Mouse (Mus musculus): ENCODE measurements around the gene Rangrf. TPM values are rescaled to one million over a fixed set of nuclear protein-coding genes. Genes with fewer than 3 reads are reported as not detected.
"Not testable (repeated sequence)": the region's sequence is repeated elsewhere in the genome, so short reads cannot be mapped to it uniquely, and the experiment has no call there.

The Rangrf gene
- polyA plus RNA-seq, 2 experiments: 23.0 to 29.2 TPM

GRCm38 (mm10) chr11:68963405-68963804 is 11.6 kb downstream of the Rangrf start:
- Histone ChIP-seq H3K4me2 (ENCODE audit: low read depth) (no peak overlapping the region), H3K9ac (replicated peaks) (no peak overlapping the region), H3K4me3 (ENCODE audit: insufficient read depth in 1 of 2, low read depth in 2 of 2, low read length in 2 of 2) (no peak overlapping the region), H3K4me1 (replicated peaks; ENCODE audit: control insufficient read depth in 2 of 2, insufficient read depth in 2 of 2, low read length in 1 of 2) (peaks cover 6 to 12% of the 10 kb centered on the region in 2 experiments), H3K36me3 (replicated peaks; ENCODE audit: control insufficient read depth, insufficient read depth, low read depth) (no peaks in the 10 kb centered on the region), H3K9me3 (ENCODE audit: control insufficient read depth, low read length) (no peaks in the 10 kb centered on the region), H3K27me3 (ENCODE audit: control insufficient read depth, insufficient read depth, low read length) (peaks cover 2% of the 10 kb centered on the region; the same call in 1 of the 2 replicates), H3K27ac (no peak overlapping the region)
- TF ChIP-seq CTCF (IDR thresholded peaks at IDR 0.05; ENCODE audit: low read depth): no peak
- no peak for TF ChIP-seq EP300 (IDR thresholded peaks at IDR 0.05; ENCODE audit: low read depth)
- DNase-seq (ENCODE audit: low read depth in 3 of 3, low spot score in 3 of 3) (no peak), ATAC-seq (ENCODE audit: insufficient read depth) (no peak)
- WGBS (ENCODE audit: insufficient replicate concordance): 51% methylated on average over 2 of the region's 2 CpGs

- not testable (repeated sequence) for ATAC-seq (ENCODE audit: insufficient read depth); H3K4me2 ChIP-seq (ENCODE audit: low read depth); H3K9me3 ChIP-seq (ENCODE audit: control insufficient read depth, low read length); H3K36me3 ChIP-seq (replicated peaks; ENCODE audit: control insufficient read depth, insufficient read depth, low read depth); H3K4me3 ChIP-seq (ENCODE audit: insufficient read depth in 1 of 2, low read depth in 2 of 2, low read length in 2 of 2); H3K27me3 ChIP-seq (ENCODE audit: control insufficient read depth, insufficient read depth, low read length); H3K4me1 ChIP-seq (replicated peaks; ENCODE audit: control insufficient read depth in 2 of 2, insufficient read depth in 2 of 2, low read length in 1 of 2); H3K27ac ChIP-seq; DNase-seq (ENCODE audit: low read depth in 3 of 3, low spot score in 3 of 3); H3K9ac ChIP-seq (replicated peaks)
- 38% methylated on average over 11 of the region's 11 CpGs for WGBS (ENCODE audit: insufficient replicate concordance)
Measured at GRCm38 (mm10) chr11:68962159-68962558, 12.8 kb downstream of the Rangrf start.

GRCm38 (mm10) chr11:68961596-68961995 is 13.4 kb downstream of the Rangrf start:
- Histone ChIP-seq H3K4me2 (ENCODE audit: low read depth) (no peak overlapping the region), H3K4me3 (ENCODE audit: insufficient read depth in 1 of 2, low read depth in 2 of 2, low read length in 2 of 2) (no peak overlapping the region), H3K9ac (replicated peaks) (no peak overlapping the region), H3K36me3 (replicated peaks; ENCODE audit: control insufficient read depth, insufficient read depth, low read depth) (no peaks in the 10 kb centered on the region), H3K4me1 (replicated peaks; ENCODE audit: control insufficient read depth in 2 of 2, insufficient read depth in 2 of 2, low read length in 1 of 2) (peaks cover under 1 to 1% of the 10 kb centered on the region in 2 experiments; a peak in 3 of 4 replicates), H3K27me3 (ENCODE audit: control insufficient read depth, insufficient read depth, low read length) (peaks cover 7% of the 10 kb centered on the region), H3K9me3 (ENCODE audit: control insufficient read depth, low read length) (no peaks in the 10 kb centered on the region), H3K27ac (no peak overlapping the region)
- 60% methylated on average over 3 of the region's 3 CpGs for WGBS (ENCODE audit: insufficient replicate concordance)
- DNase-seq (ENCODE audit: low read depth in 3 of 3, low spot score in 3 of 3): no peak
- no peak for TF ChIP-seq EP300 (IDR thresholded peaks at IDR 0.05; ENCODE audit: low read depth)
- no peak for TF ChIP-seq CTCF (IDR thresholded peaks at IDR 0.05; ENCODE audit: low read depth)
- no peak for ATAC-seq (ENCODE audit: insufficient read depth)

GRCm38 (mm10) chr11:68957971-68958370 is 17.0 kb downstream of the Rangrf start:
- ATAC-seq (ENCODE audit: insufficient read depth) (no peak), DNase-seq (ENCODE audit: low read depth in 3 of 3, low spot score in 3 of 3) (no peak)
- H3K27ac ChIP-seq: no peak overlapping the region
- no peaks in the 10 kb centered on the region; a peak in 1 of 4 replicates for H3K4me1 ChIP-seq (replicated peaks; ENCODE audit: control insufficient read depth in 2 of 2, insufficient read depth in 2 of 2, low read length in 1 of 2)
- TF ChIP-seq EP300 (IDR thresholded peaks at IDR 0.05; ENCODE audit: low read depth): no peak
- no peak for TF ChIP-seq CTCF (IDR thresholded peaks at IDR 0.05; ENCODE audit: low read depth)
- H3K36me3 ChIP-seq (replicated peaks; ENCODE audit: control insufficient read depth, insufficient read depth, low read depth): no peaks in the 10 kb centered on the region
- H3K4me3 ChIP-seq (ENCODE audit: insufficient read depth in 1 of 2, low read depth in 2 of 2, low read length in 2 of 2): no peak overlapping the region
- H3K9me3 ChIP-seq (ENCODE audit: control insufficient read depth, low read length): no peaks in the 10 kb centered on the region
- no peak overlapping the region for H3K4me2 ChIP-seq (ENCODE audit: low read depth)
- H3K9ac ChIP-seq (replicated peaks): no peak overlapping the region
- H3K27me3 ChIP-seq (ENCODE audit: control insufficient read depth, insufficient read depth, low read length): peaks cover 32% of the 10 kb centered on the region
- 61% methylated on average over 1 of the region's 1 CpGs for WGBS (ENCODE audit: insufficient replicate concordance)

GRCm38 (mm10) chr11:68957308-68957707 is 17.7 kb downstream of the Rangrf start, which contains the start of gene Arhgef15:
Gene Arhgef15 (minus strand): TSS chr11:68957480.
- Histone ChIP-seq H3K36me3 (replicated peaks; ENCODE audit: control insufficient read depth, insufficient read depth, low read depth) (no peaks in the 10 kb centered on the region), H3K9ac (replicated peaks) (no peak within 1 kb of the TSS), H3K4me3 (ENCODE audit: insufficient read depth in 1 of 2, low read depth in 2 of 2, low read length in 2 of 2) (no peak within 1 kb of the TSS), H3K27me3 (ENCODE audit: control insufficient read depth, insufficient read depth, low read length) (peaks cover 32% of the 10 kb centered on the region), H3K9me3 (ENCODE audit: control insufficient read depth, low read length) (no peaks in the 10 kb centered on the region), H3K27ac (no peak within 1 kb of the TSS), H3K4me2 (ENCODE audit: low read depth) (no peak within 1 kb of the TSS), H3K4me1 (replicated peaks; ENCODE audit: control insufficient read depth in 2 of 2, insufficient read depth in 2 of 2, low read length in 1 of 2) (no peaks in the 10 kb centered on the region; a peak in 1 of 4 replicates)
- no peak for ATAC-seq (ENCODE audit: insufficient read depth)
- DNase-seq (ENCODE audit: low read depth in 3 of 3, low spot score in 3 of 3): no peak
- TF ChIP-seq CTCF (IDR thresholded peaks at IDR 0.05; ENCODE audit: low read depth) (no peak), EP300 (IDR thresholded peaks at IDR 0.05; ENCODE audit: low read depth) (no peak)
- 25% methylated on average over 8 of the region's 8 CpGs for WGBS (ENCODE audit: insufficient replicate concordance)
